Mouse (Mus musculus) mature B cell (primary cell): Measurements from ENCODE around the gene Unc13a.

Source experiments
- in situ Hi-C: fragments of 300-500 bp; cut with MboI; formaldehyde crosslinking; loops from 2 replicates; pipeline ENCODE4 v1.14.3; 2019

Unc13a gene

GRCm38 (mm10) chr8:71687616-71688015 lies 16.1 kb upstream of the Unc13a start:
- in situ Hi-C loops = no loop called here

- in situ Hi-C loops = no loop called here
Measured at GRCm38 (mm10) chr8:71686143-71686734, 14.7 kb upstream of the Unc13a start.

- in situ Hi-C loops = no loop called here
Measured at GRCm38 (mm10) chr8:71685573-71685972, 14.0 kb upstream of the Unc13a start.

- in situ Hi-C loops = no loop called here
Measured at GRCm38 (mm10) chr8:71684701-71685100, 13.1 kb upstream of the Unc13a start.

GRCm38 (mm10) chr8:71682832-71683231 lies 11.3 kb upstream of the Unc13a start:
- in situ Hi-C loops = no loop called here

- in situ Hi-C loops = no loop called here
Measured at GRCm38 (mm10) chr8:71681369-71681915, 9.9 kb upstream of the Unc13a start.

GRCm38 (mm10) chr8:71680471-71680870 lies 8.9 kb upstream of the Unc13a start:
- in situ Hi-C loops = no loop called here

- in situ Hi-C loops = no loop called here
Measured at GRCm38 (mm10) chr8:71679550-71680168, 8.1 kb upstream of the Unc13a start.

- in situ Hi-C loops = no loop called here
Measured at GRCm38 (mm10) chr8:71679116-71679515, 7.6 kb upstream of the Unc13a start.

- in situ Hi-C loops = no loop called here
Measured at GRCm38 (mm10) chr8:71678216-71678615, 6.7 kb upstream of the Unc13a start.

- in situ Hi-C loops = no loop called here
Measured at GRCm38 (mm10) chr8:71677555-71677954, 6.0 kb upstream of the Unc13a start.

GRCm38 (mm10) chr8:71676803-71677202 lies 5.2 kb upstream of the Unc13a start:
- in situ Hi-C loops = no loop called here

GRCm38 (mm10) chr8:71676020-71676741 lies 4.6 kb upstream of the Unc13a start, which contains the start of gene Jak3:
Gene Jak3, plus strand, starts transcription at chr8:71676296.
- in situ Hi-C loops = no loop called here

GRCm38 (mm10) chr8:71675456-71676019 lies 4.0 kb upstream of the Unc13a start:
- in situ Hi-C loops = no loop called here

GRCm38 (mm10) chr8:71674071-71674470 lies 2.5 kb upstream of the Unc13a start:
- in situ Hi-C loops = no loop called here

- in situ Hi-C loops = no loop called here
Measured at GRCm38 (mm10) chr8:71672168-71672735, 695 bp upstream of the Unc13a start.

GRCm38 (mm10) chr8:71670621-71671548 lies 672 bp downstream of the Unc13a start:
- in situ Hi-C loops = no loop called here

- in situ Hi-C loops = no loop called here
Measured at GRCm38 (mm10) chr8:71670198-71670597, 1.4 kb downstream of the Unc13a start.

GRCm38 (mm10) chr8:71668220-71668975 lies 3.2 kb downstream of the Unc13a start:
- in situ Hi-C loops = no loop called here

GRCm38 (mm10) chr8:71667256-71667655 lies 4.3 kb downstream of the Unc13a start:
- in situ Hi-C loops = no loop called here
